Mouse (Mus musculus) lung, adult 18-20 months (tissue): ENCODE measurements at regions not wholly inside any gene's neighbourhood (a gene's known extent, or its start where the extent isn't known, plus 50 kb on each side); places are given as distances from the start of the nearest gene placed in this dataset.

ENCODE experiments used
- DNase-seq, 2 experiments: peaks; one replicate each; pipeline ENCODE4 v3.0.0; 2022; ENCODE audit warnings: mixed read lengths in 2 of 2

DNA sequence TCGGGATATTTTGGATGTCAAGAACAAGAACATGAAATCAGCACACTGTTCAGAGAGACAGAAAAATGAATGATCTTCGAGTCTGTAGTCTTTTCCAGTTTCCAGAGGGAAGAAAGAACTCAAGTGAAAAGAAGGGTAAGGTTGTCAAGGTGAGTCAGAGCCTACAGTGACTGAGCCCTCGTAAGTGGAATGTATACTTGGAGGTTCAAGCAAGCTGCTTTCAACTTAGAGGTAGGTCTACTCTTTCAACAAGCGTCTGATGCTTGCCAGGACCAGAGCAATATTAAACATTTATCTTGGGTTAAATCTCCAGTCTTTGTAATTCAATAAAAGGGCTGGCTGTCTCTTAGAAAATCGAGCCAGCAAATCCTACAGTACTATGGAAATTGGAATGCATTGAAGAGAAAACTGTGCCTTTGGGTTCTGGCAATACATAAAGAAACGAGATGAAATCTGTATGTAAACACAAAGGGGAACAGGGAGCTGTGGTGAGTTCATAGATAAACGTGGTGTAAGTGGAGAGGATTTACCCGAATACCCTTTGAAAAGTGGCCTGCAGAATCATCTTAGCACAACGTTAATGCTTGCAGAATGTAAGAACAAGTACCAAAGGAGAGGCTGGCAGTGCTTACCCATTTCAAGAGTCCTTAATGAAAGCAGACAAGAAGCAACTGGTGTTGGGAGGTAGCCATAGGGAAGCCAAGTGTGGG is 82.2 kb upstream of the Dcn start:
- DNase-seq, result peak in 1 of 2 experiments; percentile 29

DNA sequence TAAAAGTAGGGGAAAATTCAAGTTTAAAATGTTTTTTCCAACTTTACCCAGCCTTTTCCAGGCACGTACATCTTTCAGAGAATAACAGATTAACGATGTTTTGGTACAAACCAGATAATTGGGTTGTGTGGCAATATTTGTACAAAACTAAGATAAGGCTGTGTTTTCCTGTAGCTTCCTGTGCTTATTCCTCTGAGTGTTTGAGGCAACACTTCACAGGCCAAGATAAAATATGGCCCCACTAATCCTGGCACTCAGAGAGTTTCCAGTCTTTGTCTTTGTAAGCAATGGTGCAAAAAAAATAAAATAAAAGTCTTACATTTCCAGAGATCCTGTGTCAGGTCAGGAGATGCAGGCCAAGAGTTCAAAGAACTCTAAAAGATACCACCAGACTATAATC is 81.5 kb upstream of the Dcn start:
- DNase-seq, result no peak

DNA sequence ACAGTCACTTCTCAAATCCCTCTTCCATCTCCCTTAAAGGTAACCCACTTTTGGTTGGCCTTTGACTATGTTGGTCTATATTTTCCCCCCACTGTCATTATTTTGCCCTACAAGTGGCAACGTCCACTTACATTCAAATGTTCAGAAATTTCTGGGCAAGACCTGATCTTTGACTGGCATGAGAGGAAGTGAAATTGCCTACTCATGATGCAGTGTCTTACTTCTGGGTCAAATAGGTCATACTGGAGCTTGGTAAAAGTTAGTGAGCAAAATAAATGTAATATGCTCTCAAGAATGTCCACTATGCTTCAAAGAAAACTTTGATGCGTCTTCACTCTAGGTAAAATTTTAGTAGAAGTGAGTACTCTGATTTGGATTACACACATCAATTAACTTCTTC is 76.9 kb upstream of the Dcn start:
- DNase-seq, result no peak

DNA sequence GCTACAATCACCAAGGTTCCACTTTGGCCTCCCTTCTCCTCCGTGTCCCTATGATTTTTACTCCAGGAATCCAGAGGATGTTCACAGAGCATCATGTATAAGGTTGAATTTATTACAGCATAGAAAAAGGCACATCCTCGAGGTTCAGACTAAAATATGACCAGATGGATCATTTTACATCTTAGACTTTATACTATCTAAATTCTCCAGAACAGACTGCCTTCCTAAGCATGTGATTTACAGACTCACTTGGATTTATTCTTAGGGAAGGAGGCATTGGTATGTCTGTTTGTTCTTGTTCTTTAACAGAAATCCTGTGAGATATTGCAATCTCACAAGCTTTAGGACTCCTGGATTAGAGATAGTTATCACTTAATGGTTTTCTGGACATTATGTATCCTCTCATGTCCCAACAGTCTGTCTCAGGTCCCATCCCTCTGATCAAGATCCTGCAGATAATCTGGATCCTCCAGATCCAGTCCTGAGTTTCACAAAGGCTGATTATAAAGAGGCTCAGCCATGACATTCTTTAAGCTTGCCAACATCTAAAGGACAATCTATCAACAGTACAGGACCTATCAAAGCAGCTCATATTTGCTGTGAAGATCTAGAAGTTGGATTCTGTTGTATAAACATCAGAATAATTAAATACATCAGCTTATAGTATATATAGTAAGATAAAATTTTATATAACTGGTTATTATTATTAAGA is 75.2 kb upstream of the Dcn start:
- DNase-seq, result no peak

DNA sequence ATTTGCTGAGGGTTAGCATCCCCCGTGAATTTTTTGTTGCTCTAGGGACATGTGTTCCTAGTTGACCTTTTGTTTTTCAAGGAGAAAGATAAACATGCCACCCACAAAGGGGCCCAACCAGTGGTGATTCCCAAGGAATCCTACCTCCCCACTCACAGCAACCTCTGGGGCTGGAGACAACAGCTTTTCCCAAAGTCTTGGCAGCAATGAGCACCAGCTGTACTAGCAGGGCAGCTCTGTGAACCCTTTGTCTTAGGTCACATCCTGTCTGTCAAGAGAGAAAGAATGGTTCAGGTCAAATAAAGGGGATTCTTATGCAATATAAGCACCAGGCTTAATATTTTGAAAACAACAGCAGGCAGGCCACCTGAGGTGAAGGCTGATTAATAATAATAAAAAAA is 70.2 kb upstream of the Dcn start:
- DNase-seq, result peak in 1 of 2 experiments; percentile 12

DNA sequence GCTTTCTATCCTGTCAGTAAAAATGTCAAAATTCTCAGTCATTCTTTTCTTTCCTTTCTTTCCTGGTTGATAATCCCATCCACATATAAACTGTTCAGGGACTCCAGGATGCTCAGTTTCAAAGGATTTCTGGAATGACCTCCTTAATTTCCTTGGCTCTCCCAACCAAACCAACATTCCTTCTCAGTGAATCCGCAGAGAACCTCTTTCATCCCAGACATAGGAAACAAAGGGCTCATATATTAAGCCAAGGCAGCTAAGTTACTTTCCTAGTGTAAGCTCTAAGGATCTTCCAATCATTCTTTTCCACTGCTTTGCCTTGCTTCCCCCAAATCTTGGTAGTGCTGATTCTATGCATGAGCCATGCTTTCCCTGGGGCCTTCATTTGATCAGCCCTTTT is 69.5 kb upstream of the Dcn start:
- DNase-seq, result no peak

DNA sequence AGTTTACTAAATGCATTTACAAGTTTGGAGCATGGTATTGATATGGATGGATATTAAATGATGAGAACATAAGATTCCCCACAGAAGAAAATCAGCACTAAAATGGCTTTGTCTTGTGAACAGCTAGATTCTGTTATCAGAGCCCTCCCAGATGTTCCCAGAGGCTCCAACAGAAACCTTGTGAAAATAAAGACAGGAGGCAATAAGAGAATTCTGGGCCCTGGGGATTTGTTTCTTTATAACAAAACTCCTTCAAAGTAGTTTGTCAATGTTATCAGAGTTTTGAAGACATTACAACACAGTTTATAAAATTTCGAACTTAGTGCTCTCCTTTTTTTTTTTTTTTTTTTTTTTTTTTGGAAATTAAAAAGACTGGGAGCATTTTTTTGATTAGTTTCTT is 56.8 kb upstream of the Dcn start:
- no peak for DNase-seq

DNA sequence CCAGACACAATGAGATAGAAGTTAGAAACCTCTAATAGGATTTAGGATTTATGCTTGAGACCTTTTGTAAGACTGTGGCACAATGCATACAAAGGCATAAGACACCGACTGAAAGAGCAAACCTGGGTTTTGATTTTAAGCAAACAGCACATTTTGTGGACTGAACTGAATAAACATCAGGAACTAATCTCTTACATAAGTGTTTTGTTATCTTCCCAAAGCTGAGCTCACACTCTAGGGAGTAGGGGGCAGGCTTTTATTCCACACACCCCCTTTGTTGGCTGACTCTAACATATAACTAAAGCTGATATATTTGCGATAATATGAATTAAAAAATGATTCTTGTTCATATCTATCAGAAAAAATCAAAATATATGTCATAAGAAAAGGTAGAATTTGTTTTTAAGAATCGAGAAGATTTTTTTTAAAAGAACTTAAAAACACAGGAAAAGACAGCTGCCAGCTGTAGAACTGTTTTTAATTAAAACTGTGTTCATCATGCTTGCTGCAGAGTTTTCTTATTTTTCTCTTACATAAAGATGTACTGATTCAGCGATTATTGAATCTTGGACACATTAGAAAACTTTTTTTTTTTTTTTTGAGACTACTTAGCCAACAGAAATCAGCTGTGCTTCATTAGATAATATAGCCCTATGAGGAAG is 56.2 kb upstream of the Dcn start:
- no peak for DNase-seq
